Mouse (Mus musculus) c-Kit-positive CD71-positive TER-119-positive erythroid progenitor cells, embryonic 14.5 days (primary cell): ENCODE data around the gene Dap.

Experiments
- DNase-seq: peaks from one replicate; pipeline ENCODE4 v3.0.0-alpha.2; 2013; ENCODE audit warnings: low spot score

Dap gene

GRCm38 (mm10) chr15:31224135-31224761 lies at the start of gene Dap:
Gene Dap, plus strand, starts transcription at chr15:31224314.
- peak; percentile 91 for DNase-seq

DNA sequence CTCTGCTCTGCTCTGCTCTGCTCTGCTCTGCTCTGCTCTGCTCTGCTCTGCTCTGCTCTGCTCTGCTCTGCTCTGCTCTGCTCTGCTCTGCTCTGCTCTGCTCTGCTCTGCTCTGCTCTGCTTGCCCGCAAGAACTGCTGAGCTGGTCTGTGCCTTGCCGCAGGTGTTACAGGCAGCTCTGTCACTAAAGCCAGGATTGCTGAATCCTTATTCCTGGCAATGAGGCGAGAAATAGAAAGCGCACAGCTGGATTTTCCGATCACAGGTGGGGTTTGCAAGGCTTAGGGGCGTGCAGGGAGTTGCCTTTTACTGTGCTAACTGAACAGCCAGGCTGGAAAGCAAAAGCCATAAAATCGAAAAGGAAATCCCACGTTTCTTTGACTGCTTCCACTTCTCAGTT lies 47.5 kb upstream of the Dap start:
- DNase-seq, result no peak

DNA sequence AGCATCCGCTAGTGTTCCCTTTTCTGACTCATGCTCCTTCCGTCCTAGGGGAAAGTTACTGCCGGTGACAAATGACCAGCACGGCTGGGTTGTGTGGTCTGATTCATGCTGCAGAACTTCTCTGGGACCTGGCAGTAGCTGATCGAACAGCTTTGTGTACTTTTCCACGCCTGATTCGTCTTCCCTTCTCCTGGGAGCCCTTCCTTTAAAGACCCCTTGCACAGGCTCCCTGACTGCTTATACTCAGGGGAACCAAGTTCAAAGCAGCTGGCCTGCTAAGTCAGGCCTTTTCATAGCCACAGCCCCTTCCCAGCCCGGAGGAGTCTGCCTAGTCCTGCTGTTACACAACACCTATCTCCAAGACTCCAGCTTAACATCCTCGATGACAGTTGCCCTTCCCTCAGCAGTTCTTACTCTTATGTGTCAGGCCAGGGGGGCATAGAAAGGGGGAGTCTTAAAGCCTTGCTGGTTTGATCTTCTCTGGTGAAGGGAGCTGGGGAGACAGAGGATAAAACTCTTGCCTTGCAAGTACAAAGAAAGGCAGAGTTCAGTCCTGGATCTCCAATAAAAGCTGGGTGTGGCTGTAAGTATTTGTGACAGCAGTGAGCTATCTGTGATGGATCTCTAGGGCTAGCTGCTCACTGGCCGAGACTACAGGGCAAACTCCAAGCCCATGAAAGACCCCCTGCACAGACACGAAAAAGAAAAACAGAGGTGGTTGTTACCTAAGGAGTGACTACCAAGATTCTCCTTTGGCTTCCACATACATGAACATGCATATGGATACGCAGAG lies 39.3 kb upstream of the Dap start:
- DNase-seq, result no peak

GRCm38 (mm10) chr15:31185506-31185905 lies 38.6 kb upstream of the Dap start:
- DNase-seq, result no peak

GRCm38 (mm10) chr15:31186371-31186901 lies 37.7 kb upstream of the Dap start:
- DNase-seq, result no peak

- DNase-seq, result no peak
Measured at GRCm38 (mm10) chr15:31192563-31192962, 31.6 kb upstream of the Dap start.

DNA sequence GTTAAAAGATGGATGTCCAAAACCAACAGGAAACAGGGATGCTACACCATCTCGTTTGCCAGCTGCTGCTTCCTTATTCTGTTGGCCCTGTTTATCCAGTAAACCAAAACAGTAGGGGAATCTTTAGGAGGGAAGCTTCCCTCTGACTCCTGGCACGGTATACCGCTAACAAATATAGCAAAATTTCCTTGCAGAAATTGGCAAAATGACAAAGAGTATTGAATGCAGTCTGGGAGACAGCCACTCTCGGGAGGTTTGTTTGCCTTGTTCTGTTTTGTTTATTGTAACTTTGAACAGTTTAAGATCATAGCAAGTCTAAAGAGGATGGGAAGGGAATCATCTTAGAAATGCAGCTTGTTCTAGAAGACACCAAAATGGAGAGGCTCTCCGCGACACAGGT lies 28.3 kb upstream of the Dap start:
- no peak for DNase-seq

- no peak for DNase-seq
Measured at GRCm38 (mm10) chr15:31207346-31208093, 16.6 kb upstream of the Dap start.

DNA sequence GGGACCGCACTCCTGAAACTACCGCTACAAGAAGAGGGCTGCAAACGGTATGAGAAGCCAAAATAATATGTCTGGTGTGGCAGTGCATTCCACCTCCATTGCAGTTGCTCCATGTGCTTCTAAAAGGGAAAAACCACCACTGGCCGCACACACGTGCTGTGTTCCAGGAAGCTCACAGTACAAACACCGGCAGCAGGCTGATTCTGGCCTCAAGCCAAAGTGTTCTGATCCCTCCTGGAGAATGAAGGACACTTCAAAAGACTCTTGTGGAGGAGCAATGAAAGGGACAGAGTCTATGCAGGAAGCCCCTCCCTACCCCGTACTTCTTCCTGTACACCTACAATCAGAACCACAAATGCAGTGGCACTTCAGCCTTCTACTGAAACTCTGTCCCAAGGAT lies 12.2 kb upstream of the Dap start:
- DNase-seq, result no peak

DNA sequence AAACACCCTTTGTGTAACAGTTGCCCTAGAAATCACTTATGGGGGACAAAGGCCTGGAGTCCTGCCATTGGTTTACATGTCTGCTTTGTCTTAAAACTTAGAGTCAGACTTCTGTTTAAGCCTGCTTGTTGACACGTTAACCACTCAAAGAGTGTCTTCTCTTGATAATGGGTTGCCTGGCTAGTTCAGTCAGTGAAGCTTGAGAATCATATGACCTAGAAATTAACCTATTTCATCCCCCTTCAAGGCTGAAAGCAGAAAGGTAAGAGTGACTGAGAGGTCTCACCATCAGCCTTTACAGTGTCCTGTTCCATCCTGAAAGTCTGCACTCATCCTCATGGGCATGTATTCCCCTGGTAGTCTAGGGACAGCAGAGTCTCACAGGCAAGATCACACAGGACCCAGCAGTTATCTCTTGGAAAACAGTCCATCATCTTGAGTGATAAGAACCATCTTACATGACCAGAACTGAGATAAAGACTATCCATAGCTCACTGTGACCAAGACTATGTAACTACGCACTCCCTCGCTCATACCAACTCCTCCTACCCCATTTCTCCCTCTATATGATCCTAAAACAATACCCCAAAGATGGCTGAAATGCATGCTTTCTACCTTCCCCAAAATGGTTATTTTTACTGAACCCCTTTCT lies 10.4 kb upstream of the Dap start:
- DNase-seq, result peak; percentile 12

- no peak for DNase-seq
Measured at GRCm38 (mm10) chr15:31222216-31222615, 1.9 kb upstream of the Dap start.

DNA sequence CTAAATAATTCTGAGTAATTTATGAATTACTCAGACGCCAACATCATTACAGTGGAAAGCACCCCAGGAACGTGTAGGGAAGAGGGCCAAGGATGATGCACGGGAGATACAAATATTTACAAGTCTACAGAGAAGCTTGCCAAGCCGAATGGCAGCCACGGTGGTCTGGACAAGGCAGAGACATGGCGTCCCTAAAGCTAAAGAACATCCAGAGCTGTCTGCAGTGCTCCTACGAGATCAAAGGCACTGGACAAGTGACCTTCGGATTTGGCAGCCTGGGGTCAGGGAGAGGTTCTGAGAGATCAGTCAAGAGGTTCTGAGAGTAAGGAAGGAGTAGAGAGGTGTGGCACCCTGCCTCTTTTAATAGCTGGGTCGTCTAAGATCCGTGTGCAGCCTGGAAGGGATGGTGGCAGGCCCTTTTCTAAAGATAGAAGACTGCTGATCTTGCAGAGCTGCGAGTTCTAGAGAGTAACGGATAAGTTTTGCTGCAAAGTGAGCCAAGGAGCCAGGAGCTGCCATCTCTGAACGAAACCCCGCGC lies 449 bp upstream of the Dap start:
- DNase-seq, result peak; percentile 19

- no peak for DNase-seq
Measured at GRCm38 (mm10) chr15:31224806-31225642, 910 bp downstream of the Dap start.

DNA sequence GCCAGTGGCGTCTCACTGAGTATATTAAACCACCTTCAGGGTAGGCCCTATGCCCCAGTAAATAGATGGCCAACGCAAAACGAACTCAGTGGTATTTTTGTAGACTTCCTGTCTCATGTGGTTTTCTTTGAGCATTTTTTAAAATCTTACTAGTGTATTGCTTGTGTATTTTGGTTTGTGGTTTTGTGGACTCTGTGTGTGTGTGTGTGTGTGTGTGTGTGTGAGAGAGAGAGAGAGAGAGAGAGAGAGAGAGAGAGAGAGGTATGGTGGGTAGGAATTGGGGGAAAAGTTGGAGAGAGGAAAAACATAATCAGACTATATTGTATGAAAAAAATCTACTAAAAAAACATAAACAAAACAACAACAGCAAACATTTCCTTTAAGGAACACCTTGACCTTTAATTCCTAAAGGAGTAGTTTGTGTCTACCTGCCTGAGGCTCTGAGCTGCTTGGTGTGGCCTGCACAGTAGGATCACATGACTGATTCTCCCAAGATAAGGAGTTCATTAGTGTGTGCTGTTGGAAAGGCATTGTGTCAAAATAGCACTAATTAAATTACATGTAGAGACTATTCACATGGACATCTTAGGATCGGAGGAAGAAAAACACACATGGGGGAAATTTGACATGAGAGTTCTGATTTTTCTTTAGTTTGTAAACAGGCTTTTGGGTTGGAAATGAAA lies 1.7 kb downstream of the Dap start:
- DNase-seq, result no peak

GRCm38 (mm10) chr15:31226464-31226863 lies 2.4 kb downstream of the Dap start:
- no peak for DNase-seq

- DNase-seq, result no peak
Measured at GRCm38 (mm10) chr15:31227793-31228192, 3.7 kb downstream of the Dap start.

- DNase-seq, result no peak
Measured at GRCm38 (mm10) chr15:31233006-31233405, 8.9 kb downstream of the Dap start.

DNA sequence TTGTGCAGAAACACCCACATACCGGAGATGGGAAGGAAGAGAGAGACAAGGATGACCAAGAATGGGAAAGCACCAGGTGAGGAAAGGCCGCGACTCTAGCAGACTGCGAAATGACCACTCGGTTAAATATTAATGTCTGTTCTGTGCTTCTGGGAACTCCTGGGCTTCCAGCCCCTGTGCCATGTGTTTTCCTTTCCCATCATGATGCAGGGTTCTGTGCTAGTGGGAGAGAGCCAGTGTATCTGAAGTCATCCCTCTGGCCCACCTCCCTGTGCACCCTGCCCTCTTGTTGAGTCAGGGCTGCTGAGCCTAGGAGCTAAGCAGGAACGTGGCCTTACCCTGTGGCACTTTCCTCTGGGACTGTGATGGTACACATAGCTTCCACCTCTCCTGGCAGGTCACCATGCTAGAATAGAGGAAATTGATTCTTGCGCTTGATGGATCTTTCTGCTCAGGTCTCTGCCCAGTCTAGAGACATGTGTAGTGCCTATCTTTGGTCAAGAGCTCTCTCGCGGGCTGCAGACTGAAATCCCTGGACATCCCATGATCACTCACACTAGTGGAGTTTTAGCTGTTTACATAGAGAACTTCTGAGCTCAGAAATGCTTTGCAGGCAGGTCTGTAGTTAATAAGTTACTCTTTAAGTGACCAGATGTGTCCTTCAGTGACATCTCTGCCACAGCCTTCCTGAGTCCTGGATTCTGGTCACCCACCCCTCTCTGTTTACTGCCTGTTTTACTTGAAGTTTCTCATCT lies 11.9 kb downstream of the Dap start:
- no peak for DNase-seq

GRCm38 (mm10) chr15:31236549-31236907 lies 12.4 kb downstream of the Dap start:
- no peak for DNase-seq

GRCm38 (mm10) chr15:31237368-31237767 lies 13.3 kb downstream of the Dap start:
- no peak for DNase-seq
